Mouse (Mus musculus): ENCODE results near the gene Krtap5-3. TPM values are rescaled to one million over a fixed set of nuclear protein-coding genes. Genes with fewer than 3 reads are reported as not detected.
"Not testable (repeated sequence)": the region's sequence is repeated elsewhere in the genome, so short reads cannot be mapped to it uniquely, and the experiment has no call there.

Krtap5-3 gene
- polyA plus RNA-seq (2012; rRNA removed), result not detected in 2 replicates

DNA sequence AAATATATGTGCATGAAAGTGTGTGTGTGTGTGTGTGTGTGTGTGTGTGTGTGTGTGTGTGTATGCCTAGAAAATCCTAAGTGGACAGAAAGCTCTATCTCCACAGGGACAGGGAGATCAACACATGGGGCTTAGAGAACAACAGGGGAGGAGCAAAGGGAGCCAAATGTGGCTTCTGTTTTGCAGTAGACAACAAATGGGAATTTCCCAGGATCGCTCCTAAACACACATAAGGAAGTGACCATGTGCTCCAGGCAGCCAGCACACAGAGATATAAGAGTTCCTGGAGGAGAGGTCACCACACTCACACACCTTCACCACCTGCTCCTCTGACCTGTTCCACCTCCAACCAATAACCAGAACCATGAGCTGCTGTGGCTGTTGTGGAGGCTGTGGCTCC lies at the start of gene Krtap5-3:
Gene Krtap5-3, plus strand, starts transcription at position 301 of the 400 bp plus-strand sequence.
- no peak within 1 kb of the TSS for H3K4me3 ChIP-seq (ENCODE audit: control insufficient read depth, low read depth, low read length)
- TF ChIP-seq POLR2A (IDR thresholded peaks at IDR 0.05; ENCODE audit: control insufficient read depth, low read depth, low read length) (no peak), CTCF (IDR thresholded peaks at IDR 0.05; ENCODE audit: control insufficient read depth, insufficient read depth, insufficient replicate concordance, low read depth, low read length) (no peak)
- no peaks in the 10 kb centered on the region for H3K4me1 ChIP-seq (ENCODE audit: control insufficient read depth, insufficient read depth, low read length)
- no peak within 1 kb of the TSS for H3K27ac ChIP-seq (ENCODE audit: control insufficient read depth, insufficient read depth, low read depth, low read length)
- H3K36me3 ChIP-seq (ENCODE audit: control insufficient read depth, insufficient read depth, low read length), result no peaks in the 10 kb centered on the region
- H3K27me3 ChIP-seq (ENCODE audit: control insufficient read depth, insufficient read depth, low read length), result no peaks in the 10 kb centered on the region

GRCm38 (mm10) chr7:142152191-142152590 lies 49.0 kb upstream of the Krtap5-3 start:
- Histone ChIP-seq H3K4me1 (ENCODE audit: control insufficient read depth, insufficient read depth, low read length) (no peaks in the 10 kb centered on the region), H3K27me3 (ENCODE audit: control insufficient read depth, insufficient read depth, low read length) (no peaks in the 10 kb centered on the region), H3K27ac (ENCODE audit: control insufficient read depth, insufficient read depth, low read depth, low read length) (no peak overlapping the region), H3K4me3 (ENCODE audit: control insufficient read depth, low read depth, low read length) (no peak overlapping the region), H3K36me3 (ENCODE audit: control insufficient read depth, insufficient read depth, low read length) (no peaks in the 10 kb centered on the region)
- no peak for TF ChIP-seq CTCF (IDR thresholded peaks at IDR 0.05; ENCODE audit: control insufficient read depth, insufficient read depth, insufficient replicate concordance, low read depth, low read length)
- TF ChIP-seq POLR2A (IDR thresholded peaks at IDR 0.05; ENCODE audit: control insufficient read depth, low read depth, low read length), result no peak

DNA sequence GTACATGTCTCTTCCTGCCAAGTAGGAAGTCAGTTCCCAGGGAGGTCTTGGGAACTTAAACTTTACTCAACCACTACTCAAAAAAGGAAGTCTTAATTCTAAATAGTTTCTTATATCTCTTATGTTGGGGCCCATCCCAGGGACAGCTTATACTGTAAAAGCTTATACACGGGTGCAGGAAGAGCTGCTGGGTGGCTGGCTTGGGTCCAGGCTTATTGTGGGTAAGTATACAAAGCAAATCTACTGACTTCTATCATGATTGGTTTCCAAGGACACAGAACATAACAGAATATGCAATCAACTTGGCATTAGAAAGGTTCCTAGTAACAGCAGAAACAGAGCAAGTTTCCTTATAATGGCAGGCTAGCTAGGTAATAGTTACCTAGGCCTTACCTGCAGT lies 45.9 kb upstream of the Krtap5-3 start:
- H3K4me1 ChIP-seq (ENCODE audit: control insufficient read depth, insufficient read depth, low read length), result no peaks in the 10 kb centered on the region
- H3K4me3 ChIP-seq (ENCODE audit: control insufficient read depth, low read depth, low read length), result no peak overlapping the region
- no peak for TF ChIP-seq CTCF (IDR thresholded peaks at IDR 0.05; ENCODE audit: control insufficient read depth, insufficient read depth, insufficient replicate concordance, low read depth, low read length)
- TF ChIP-seq POLR2A (IDR thresholded peaks at IDR 0.05; ENCODE audit: control insufficient read depth, low read depth, low read length), result no peak
- no peak overlapping the region for H3K27ac ChIP-seq (ENCODE audit: control insufficient read depth, insufficient read depth, low read depth, low read length)
- H3K27me3 ChIP-seq (ENCODE audit: control insufficient read depth, insufficient read depth, low read length), result no peaks in the 10 kb centered on the region
- H3K36me3 ChIP-seq (ENCODE audit: control insufficient read depth, insufficient read depth, low read length), result no peaks in the 10 kb centered on the region

GRCm38 (mm10) chr7:142157013-142157412 lies 44.2 kb upstream of the Krtap5-3 start, which contains the start of gene Gm29735:
TSS of gene Gm29735 (minus strand) at chr7:142157113.
- not testable (repeated sequence) for H3K4me3 ChIP-seq (ENCODE audit: control insufficient read depth, low read depth, low read length); H3K27me3 ChIP-seq (ENCODE audit: control insufficient read depth, insufficient read depth, low read length); H3K27ac ChIP-seq (ENCODE audit: control insufficient read depth, insufficient read depth, low read depth, low read length); H3K4me1 ChIP-seq (ENCODE audit: control insufficient read depth, insufficient read depth, low read length); H3K36me3 ChIP-seq (ENCODE audit: control insufficient read depth, insufficient read depth, low read length)

DNA sequence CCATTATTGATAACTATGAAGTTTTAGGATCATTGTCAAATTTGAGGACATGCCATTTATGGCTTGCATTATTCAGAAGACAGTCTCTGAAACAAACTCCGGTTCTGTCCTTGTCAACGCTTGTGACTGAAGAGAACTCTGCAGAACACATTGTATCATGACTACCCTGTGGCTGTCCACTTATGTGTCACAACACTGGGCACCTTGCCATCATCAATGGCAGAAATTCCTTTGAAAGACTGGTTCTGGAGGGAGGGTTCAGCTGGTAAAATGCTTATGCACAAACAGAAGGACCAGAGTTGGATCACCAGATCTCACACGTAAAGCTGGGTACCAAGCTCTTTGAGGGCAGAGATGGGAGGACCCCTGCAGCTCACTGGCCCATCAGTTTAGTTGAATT lies 41.8 kb upstream of the Krtap5-3 start:
- no peaks in the 10 kb centered on the region for H3K4me1 ChIP-seq (ENCODE audit: control insufficient read depth, insufficient read depth, low read length)
- TF ChIP-seq POLR2A (IDR thresholded peaks at IDR 0.05; ENCODE audit: control insufficient read depth, low read depth, low read length) (no peak), CTCF (IDR thresholded peaks at IDR 0.05; ENCODE audit: control insufficient read depth, insufficient read depth, insufficient replicate concordance, low read depth, low read length) (no peak)
- H3K27ac ChIP-seq (ENCODE audit: control insufficient read depth, insufficient read depth, low read depth, low read length), result no peak overlapping the region
- no peaks in the 10 kb centered on the region for H3K27me3 ChIP-seq (ENCODE audit: control insufficient read depth, insufficient read depth, low read length)
- no peaks in the 10 kb centered on the region for H3K36me3 ChIP-seq (ENCODE audit: control insufficient read depth, insufficient read depth, low read length)
- H3K4me3 ChIP-seq (ENCODE audit: control insufficient read depth, low read depth, low read length), result no peak overlapping the region

- H3K4me1 ChIP-seq (ENCODE audit: control insufficient read depth, insufficient read depth, low read length); H3K27me3 ChIP-seq (ENCODE audit: control insufficient read depth, insufficient read depth, low read length); H3K4me3 ChIP-seq (ENCODE audit: control insufficient read depth, low read depth, low read length); H3K36me3 ChIP-seq (ENCODE audit: control insufficient read depth, insufficient read depth, low read length); H3K27ac ChIP-seq (ENCODE audit: control insufficient read depth, insufficient read depth, low read depth, low read length): not testable (repeated sequence)
Observed at GRCm38 (mm10) chr7:142165639-142166038, 35.5 kb upstream of the Krtap5-3 start, which contains the start of gene Gm4553. TSS of gene Gm4553 (minus strand) at chr7:142165739.

DNA sequence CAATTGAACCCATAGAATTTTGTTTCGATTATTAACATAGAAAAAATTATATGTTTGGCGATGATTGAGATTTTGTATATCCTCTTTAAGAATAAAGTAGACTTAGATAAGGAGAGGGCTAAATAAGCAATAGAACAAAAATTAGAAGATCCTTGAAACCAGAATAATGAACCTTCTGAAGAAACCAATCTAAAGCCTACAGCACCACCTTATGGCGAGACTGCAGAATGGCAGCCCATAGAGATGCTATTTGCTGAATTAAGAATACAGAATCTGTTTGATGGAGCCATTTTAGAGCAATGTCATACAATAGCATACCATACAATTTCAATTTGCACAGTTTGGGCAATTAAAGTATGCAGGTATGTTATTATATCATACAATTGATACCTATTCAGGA lies 31.3 kb upstream of the Krtap5-3 start:
- no peaks in the 10 kb centered on the region for H3K36me3 ChIP-seq (ENCODE audit: control insufficient read depth, insufficient read depth, low read length)
- H3K4me1 ChIP-seq (ENCODE audit: control insufficient read depth, insufficient read depth, low read length), result no peaks in the 10 kb centered on the region
- H3K4me3 ChIP-seq (ENCODE audit: control insufficient read depth, low read depth, low read length), result no peak overlapping the region
- no peak overlapping the region for H3K27ac ChIP-seq (ENCODE audit: control insufficient read depth, insufficient read depth, low read depth, low read length)
- no peaks in the 10 kb centered on the region for H3K27me3 ChIP-seq (ENCODE audit: control insufficient read depth, insufficient read depth, low read length)
- no peak for TF ChIP-seq POLR2A (IDR thresholded peaks at IDR 0.05; ENCODE audit: control insufficient read depth, low read depth, low read length)

- H3K4me3 ChIP-seq (ENCODE audit: control insufficient read depth, low read depth, low read length); H3K36me3 ChIP-seq (ENCODE audit: control insufficient read depth, insufficient read depth, low read length); H3K4me1 ChIP-seq (ENCODE audit: control insufficient read depth, insufficient read depth, low read length): not testable (repeated sequence)
Observed at GRCm38 (mm10) chr7:142175905-142176304, 25.3 kb upstream of the Krtap5-3 start, which contains the start of gene Krtap5-2. TSS of gene Krtap5-2 (minus strand) at chr7:142176005.

More at GRCm38 (mm10) chr7:142175905-142176304, 25.3 kb upstream of the Krtap5-3 start, which contains the start of gene Krtap5-2:
- H3K27ac ChIP-seq (ENCODE audit: control insufficient read depth, insufficient read depth, low read depth, low read length); H3K27me3 ChIP-seq (ENCODE audit: control insufficient read depth, insufficient read depth, low read length): not testable (repeated sequence)
